Mouse (Mus musculus) kidney, adult 11 months (tissue): ENCODE results near the gene 6430548M08Rik.

Experiments
- DNase-seq: peaks from one replicate; pipeline ENCODE4 v3.0.0; 2022

6430548M08Rik gene

DNA sequence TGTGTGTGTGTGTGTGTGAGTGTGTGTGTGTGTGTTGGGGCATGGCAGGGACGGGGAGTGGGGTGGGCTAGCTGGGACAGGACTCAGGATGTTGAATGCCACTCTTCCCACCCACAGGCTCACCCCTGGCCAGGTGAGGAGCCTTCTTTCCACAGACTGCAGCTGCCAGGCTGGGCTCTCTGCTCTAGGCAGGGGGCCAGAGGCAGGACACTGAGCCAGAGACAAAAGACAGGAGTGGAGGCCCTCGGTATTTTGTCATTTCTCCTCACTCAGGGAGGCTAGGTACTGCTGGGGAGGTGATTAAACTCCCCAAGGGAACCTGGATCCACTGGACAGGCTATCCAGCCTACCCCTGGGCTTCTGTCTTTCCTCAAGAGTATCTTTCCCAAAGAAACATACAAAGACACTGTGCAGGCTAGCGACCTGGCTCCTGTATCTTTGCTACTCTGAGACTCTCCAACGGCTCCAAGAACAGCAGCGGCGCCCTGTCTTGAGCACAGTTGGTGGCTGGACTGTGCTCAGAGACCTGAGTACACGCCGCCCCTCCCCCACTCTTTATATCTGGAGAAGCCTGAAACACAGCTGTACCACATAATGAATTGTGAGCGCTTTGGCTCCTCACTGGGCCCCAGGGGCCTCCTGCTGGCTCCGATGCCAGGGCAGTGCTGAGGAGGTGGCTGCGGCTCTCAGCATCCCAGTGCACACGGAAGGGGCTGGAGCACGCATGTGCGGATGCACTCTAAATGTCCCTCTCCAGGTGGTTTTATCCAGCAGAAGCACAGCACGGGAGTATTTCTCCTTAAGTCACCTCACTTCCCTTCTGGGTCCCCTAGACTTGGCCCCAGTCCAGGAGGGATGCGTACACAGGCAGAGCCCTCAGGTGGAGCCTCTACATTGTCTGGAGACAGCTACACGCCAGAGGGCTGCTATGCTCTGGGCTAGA, 71.2 kb downstream of the 6430548M08Rik start:
- no peak for DNase-seq

DNA sequence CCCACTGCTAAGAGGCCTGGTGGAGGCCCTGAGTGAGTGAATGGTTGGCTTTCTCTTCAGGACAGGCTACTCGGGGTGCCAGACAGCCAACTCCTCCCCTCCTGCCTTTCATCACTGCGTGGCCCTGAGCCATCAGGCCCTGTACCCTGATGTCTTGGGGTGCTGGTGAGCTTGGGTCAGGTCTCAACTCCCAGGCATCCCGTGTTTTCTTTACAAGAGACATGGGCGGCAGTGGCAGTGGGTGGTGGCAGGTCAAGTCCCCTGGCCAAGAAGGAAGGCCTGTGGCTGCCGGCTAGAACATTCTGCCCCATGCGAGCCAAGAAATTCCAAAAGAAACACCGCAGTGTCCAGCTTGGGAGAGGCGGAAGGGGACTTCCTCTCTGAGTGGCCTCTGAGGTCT, 72.5 kb downstream of the 6430548M08Rik start:
- DNase-seq: peak; percentile 60

DNA sequence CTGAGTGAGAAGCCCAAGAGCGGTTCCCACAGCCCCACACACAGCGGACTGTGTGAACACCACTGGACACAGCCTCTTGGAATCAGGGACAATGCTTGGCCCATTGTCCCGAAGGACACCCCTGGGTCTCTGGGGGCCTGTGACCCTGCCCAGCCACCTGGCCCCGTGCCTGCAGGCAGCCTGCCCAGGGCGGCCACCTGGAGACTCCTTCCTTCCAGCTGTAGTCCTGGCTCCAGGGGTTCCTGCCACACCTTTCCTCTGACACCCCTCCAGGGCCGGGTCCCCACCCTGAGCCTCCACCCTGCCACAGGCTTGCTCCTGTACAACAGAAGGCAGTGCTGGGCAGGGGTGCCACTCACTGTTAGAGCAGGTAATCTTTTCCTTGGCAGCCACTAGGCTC, 74.6 kb downstream of the 6430548M08Rik start:
- peak; percentile 78 for DNase-seq

DNA sequence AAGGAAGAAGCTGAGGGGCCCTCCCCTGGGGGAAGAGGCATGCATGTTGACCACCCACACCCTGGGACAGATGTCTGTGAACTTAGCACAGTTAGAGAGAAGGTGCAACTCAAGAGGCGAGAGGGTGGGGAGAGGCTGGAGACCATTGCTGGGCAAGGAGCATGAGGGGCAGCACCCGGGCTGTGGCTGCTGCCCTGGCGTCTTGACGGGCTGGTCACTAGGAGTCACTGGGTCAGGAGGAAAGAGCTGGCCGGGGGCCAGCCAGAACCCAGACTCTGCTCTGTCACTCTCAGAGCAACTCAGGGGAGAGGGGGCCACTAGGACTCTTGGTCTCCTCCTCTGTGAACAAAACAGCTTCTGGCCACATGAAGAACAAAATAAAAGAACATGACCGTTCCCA, 75.5 kb downstream of the 6430548M08Rik start:
- DNase-seq: peak; percentile 44

DNA sequence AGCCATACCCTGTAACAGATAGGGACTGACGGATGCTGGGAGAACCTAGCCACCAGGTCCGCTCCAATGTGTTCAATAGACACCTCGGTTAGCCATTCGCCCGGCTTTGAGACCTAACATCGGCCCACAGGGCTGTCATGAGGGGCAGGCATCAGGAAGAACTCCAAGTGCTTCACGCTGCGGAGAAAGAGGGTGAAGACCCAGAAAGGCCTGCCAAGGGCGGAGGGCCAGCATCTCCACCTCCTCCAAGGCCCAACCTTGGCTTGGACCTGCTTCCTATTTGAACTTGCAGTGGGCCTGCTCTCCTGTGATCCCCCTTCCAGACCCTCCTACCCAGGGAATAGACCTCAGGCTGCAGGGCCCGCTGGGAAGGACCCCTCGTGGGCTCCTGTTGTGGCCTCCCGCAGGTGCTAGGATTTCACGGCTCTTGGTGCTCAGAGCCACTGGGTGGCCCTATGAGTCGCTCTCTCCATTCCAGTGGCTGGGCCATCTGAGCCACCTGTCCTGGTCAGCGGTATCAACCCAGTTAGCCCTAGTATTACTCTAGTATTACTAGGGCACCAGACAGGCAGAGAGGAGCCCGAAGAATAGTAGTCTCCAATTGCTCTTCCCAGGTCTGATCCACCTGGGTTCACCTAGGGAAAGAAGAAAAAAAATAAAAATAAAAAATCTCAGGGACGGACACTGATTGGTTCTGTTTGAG, 76.3 kb downstream of the 6430548M08Rik start:
- no peak for DNase-seq

DNA sequence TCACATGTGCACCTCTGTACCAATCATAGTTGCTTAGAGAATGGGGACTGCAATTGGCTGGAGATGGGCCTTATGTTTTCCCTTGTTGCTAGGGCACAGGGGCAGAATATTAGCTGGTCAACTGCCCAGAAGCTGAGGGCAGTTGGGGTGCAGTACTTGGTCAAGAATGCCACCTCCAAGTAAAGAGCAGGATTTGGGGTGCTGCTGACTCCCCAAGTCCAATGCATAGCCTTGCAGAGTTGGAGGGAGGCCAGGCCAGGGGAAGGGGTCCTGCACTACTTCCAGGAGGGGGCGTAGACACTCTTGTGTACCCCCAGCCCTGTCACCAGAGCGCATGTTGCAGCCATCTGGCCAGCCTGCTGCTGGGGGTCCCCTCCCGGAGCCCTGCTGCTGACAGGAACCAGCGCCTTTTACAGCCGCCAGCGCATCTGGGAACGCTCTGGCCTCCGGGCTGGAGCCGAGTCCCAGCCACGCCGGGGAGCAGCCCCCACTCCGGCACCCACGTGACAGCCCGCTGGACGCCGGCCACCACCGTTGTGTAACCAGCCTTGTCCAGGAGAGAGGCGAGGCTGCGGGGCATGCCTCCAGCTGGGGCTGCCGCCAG, 77.0 kb downstream of the 6430548M08Rik start:
- DNase-seq: peak; percentile 89

DNA sequence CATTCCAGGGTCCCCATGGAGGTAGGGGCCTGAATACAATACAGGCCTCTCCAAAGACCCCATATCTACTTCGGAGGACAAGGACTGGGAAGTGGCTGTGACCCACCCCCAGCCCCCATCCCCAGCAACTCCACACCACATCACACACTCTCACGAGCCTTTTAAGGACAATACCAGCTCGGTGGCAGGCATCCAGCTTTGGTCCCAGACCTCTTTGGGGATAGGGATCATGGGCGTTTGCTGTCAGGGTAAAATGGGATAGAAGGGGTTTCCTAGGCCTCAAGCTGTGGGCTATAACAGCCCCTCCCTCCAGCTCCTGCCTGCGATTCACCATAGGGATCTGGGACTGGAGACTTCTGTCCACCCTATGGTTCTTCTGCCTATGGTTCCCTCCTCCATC, 77.7 kb downstream of the 6430548M08Rik start:
- no peak for DNase-seq

DNA sequence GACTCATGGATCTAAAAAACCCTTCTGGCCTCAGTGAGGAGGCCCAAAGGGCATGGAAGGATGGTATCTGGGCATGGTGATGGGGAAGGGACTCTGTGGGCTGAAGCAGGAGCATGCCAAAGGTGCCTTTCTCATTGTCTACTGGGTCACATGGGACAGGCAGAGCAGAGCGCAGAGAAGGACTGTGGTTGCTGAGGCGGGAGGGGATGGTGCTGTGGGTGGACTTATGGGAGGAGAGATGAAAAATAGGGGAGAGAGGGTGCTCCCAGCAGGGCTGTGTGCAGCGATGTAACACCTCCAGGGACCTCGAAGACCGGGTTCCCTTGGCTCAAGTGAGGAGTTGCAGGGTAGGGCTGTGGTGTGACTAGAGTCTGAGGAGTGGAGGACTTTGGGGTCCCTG, 78.2 kb downstream of the 6430548M08Rik start:
- DNase-seq: no peak

DNA sequence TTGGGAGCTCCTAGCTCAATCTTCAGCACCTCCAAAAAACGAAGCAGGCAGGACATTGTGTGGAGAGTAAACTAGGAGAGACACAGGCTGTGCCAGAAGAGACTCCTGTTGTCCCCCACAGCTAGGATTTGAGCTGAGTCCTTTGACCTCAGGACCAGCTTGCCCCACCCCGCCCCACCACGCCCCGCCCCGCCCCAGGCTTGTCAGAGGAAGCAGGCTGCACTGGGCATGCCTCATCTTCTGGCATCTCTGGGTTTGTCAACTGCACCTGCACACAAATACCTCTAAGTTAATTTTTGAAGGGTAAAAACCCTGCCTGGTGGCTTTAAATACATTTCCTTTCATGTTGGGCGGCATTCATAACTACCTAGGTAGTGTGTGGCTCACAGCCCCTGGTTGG, 87.4 kb downstream of the 6430548M08Rik start:
- no peak for DNase-seq

DNA sequence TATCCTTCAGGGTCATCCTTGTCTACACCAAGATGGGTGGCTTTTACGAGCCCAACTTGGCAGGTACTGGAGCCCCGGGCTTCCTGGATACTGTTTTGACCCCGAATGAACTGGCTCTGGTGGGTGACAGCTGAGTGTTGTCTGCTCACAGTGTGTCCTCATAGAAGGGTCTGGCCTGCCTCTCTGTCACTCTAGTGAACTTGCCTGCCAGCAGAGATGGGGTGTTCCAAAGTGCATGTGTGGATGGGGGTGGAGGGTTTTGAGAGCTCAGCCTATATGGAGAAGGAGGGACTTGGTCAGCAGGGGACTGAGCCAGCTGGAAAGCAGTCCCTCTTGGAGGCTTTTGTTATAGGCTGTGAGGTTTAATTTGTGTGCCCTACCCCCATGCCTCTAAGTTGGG, 88.6 kb downstream of the 6430548M08Rik start:
- DNase-seq: no peak

DNA sequence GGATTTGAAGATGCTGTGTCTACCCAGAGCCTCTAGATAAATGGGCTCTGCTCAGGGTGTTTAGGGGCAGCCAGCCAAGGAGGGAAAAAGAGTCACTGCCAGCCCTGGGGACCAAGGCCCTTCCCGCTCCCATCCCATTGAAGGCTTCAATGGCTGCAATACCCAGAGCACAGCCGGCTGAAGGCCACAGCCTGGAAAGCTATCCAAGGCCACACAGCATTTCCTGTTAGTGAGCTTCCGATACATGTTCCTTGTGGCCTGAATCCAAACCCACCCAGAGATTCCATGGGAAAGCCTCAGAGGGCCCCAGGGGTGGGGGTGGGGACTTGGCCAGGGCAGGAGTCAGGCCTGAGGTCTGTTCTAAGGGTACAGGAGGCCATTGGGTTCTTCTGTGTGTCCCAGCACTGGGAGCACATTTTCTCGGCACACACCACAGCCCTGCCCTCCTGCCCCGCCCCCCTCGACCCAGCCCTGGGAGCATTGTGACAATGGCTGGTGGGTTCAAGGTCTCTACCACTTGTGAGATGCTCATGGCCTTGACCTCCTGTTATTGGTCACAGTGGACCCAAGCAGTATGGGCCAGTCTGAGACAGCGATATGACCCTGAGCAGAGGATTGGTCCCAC, 90.9 kb downstream of the 6430548M08Rik start:
- DNase-seq: peak; percentile 71

DNA sequence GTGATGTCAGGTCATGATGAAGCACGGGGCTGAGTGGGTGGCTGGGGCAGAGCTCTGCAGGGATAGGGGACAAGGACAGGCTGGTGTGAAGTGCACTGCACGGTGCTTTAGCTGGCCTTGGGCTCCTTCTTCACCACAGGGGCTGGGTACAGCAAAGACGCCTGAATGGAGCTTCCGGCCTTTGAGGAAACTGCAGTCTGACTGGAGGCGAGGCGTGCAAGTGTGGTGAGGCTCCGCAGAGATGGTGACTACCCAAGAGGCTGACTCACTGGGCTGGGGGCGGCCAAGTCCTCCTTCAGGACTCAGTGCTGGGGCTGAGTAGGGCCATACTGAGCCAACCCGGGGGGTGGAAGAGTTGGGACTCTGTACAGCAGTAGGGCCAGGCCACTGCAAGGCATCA, 92.0 kb downstream of the 6430548M08Rik start:
- no peak for DNase-seq

DNA sequence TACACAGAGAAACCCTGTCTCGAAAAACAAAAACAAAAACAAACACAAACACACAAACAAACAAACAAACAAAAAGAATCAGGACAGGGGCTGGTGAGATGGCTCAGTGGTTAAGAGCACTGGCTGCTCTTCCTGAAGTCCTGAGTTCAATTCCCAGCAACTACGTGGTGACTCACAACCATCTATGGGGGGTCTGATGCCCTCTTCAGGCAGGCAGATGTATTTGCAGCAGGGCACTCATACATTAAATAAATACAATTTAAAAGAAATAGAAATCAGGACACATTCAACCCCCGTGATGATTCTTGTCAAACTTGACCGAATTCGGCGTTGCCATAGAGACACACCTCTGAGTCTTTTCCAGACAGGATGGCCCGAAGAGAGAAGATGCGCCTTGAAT, 93.4 kb downstream of the 6430548M08Rik start:
- DNase-seq: no peak

DNA sequence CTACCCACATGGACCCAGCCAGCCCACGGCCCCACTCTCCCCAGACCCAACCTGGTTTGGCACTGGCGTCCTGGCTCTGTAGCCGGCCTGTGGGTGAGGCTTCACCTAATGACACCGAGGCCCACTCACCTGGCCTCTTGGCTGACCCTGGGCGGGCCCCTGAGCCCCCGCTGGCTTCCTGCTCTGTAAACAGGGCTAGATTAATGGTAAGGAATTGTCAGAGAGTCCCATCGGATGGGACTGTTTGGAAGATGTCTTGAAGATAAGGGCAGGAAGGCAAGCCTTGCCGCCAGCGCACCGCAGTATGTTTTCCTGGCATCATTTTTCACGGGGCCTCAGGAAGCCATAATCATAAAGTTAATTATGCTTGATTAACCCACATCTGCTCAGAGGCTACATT, 94.2 kb downstream of the 6430548M08Rik start:
- no peak for DNase-seq

DNA sequence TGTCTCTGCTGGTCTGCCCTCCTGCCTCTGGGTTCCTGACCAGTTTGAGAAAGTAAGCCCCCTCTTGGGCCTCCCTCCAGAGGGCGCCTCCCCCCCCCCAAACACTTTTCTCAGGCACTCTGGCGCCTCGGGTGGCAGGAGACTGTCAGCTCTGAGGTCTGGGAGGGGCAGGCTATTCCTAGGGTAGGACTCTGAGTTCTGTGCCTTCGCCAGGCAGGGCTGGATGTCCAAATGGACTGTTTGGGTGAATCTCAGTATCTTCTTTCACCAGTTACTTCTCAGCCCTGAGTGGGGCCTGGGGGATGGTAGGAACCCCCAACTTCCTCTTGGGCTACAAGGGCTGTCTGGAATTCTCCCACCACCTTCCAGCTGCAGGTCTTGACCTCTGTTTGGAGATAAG, 97.4 kb downstream of the 6430548M08Rik start:
- DNase-seq: no peak

DNA sequence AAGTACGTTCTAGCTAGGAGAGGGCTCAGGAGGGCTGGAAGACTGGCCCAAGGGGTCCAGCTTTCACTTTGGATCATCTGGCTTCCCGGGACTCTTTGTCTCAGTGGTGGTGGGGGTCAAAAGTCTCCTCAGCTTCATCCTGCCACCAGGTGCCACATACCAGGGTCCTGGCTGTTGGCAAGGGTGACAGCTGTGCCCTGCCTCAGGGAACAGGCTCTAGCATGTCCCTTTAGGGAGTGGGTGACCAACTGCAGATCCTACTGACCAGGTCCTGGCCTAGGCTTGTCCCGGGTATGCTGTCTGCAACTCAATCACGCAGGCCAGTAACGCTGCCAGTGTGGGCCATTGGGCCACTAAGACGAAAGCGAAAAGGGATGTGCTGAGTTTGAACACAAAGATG, 98.6 kb downstream of the 6430548M08Rik start:
- no peak for DNase-seq

DNA sequence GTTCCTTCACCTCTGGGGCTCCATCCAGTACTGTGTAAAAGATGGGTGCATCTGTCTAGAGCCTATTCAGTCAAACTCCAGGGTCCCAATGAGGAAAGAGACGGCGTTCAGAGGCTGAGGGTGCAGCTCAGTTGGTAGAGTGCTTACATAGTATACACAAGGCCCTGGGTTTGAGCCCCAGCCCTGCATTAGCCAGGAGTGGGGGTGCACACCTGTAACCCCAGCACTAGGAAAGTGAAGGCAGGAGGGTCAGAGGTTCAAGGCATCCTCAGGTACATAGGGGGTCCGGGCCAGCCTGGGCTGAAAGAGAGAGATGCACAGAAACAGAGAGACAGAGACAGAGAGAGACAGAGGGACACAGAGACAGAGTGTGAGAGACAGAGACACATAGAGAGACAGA, 99.3 kb downstream of the 6430548M08Rik start:
- DNase-seq: no peak

DNA sequence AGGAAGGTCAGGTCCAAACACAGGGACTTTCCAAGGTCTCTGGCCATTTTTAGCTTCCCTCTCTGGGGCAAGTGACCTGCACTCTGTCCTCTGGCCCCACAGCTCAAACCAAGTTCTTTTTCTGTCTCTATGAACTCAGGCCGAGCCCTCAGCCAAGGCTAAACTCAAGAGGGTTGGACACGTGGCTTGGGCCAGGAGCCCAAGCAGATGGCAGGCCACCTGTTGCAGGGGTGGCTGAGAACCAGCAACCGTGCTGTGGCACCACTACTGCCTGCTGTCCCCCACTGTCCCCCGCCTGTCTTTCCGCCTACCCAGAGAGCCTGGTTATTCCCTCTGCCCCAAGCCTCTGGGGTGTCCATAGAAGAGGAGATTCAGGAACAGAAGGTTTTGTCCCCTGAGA, 100.0 kb downstream of the 6430548M08Rik start:
- peak; percentile 31 for DNase-seq
